Comparison of ENCODE assay signal across 8 mouse cellular contexts in genomic region chr14:32464601-32465505, GRCm38 (mm10). TPM values are rescaled to one million over a fixed set of nuclear protein-coding genes. Genes with fewer than 3 reads are reported as not detected.
DNase-seq lines count a peak whose midpoint lies in the region; ATAC-seq and TF ChIP-seq lines count a peak whose summit lies in the region.

Gene Slc18a3 (minus strand): TSS chr14:32464850.

- TF ChIP-seq CTCF in left cerebral cortex, adult 2 months (IDR thresholded peaks at IDR 0.05), result no peak

- H3K27ac ChIP-seq in left cerebral cortex, adult 2 months, result no peak within 1 kb of the TSS
- H3K27ac ChIP-seq in embryonic facial prominence, embryonic 10.5 days (replicated peaks), result no peak within 1 kb of the TSS
- H3K27ac ChIP-seq in hindbrain, embryonic 14.5 days, result no peak within 1 kb of the TSS
- H3K27ac ChIP-seq in neural tube, embryonic 12.5 days, result no peak within 1 kb of the TSS

- H3K4me1 ChIP-seq in embryonic facial prominence, embryonic 10.5 days, result peaks cover 36% of the 10 kb centered on the region
- H3K4me1 ChIP-seq in hindbrain, embryonic 14.5 days (replicated peaks; ENCODE audit: control insufficient read depth, insufficient read depth, low read length), result peaks cover 12% of the 10 kb centered on the region
- H3K4me1 ChIP-seq in neural tube, embryonic 12.5 days, result peaks cover 22% of the 10 kb centered on the region

- intact Hi-C loops in left cerebral cortex, adult 2 months (cut with DNase I), result no loop called here
- intact Hi-C loops in left cerebral cortex, postnatal 36 days (cut with DNase I), result no loop called here

- WGBS in embryonic facial prominence, embryonic 10.5 days, result 1% methylated on average over 68 of the region's 70 CpGs
- WGBS in hindbrain, embryonic 14.5 days, result under 1% methylated on average over 64 of the region's 70 CpGs
- under 1% methylated on average over 68 of the region's 70 CpGs for WGBS in neural tube, embryonic 12.5 days

- H3K9ac ChIP-seq in hindbrain, embryonic 14.5 days, result peak within 1 kb of the TSS; percentile 39
- H3K9ac ChIP-seq in neural tube, embryonic 12.5 days, result peak within 1 kb of the TSS; percentile 43; the same call in 1 of the 2 replicates

- peaks cover 91% of the 10 kb centered on the region for H3K27me3 ChIP-seq in embryonic facial prominence, embryonic 10.5 days (replicated peaks; ENCODE audit: low read depth, poor library complexity, severe bottlenecking)
- peaks cover 82% of the 10 kb centered on the region for H3K27me3 ChIP-seq in hindbrain, embryonic 14.5 days (ENCODE audit: control insufficient read depth, insufficient read depth, low read length)
- peaks cover 86% of the 10 kb centered on the region for H3K27me3 ChIP-seq in neural tube, embryonic 12.5 days (replicated peaks)

- peak; percentile 44; the same call in 1 of the 2 replicates for ATAC-seq in hindbrain, embryonic 14.5 days (ENCODE audit: low FRiP score)
- peak; percentile 27; the same call in 1 of the 2 replicates for ATAC-seq in neural tube, embryonic 12.5 days (ENCODE audit: low FRiP score, low read depth)
- ATAC-seq in activated CD4-positive, CD25-positive, alpha-beta regulatory T cell, adult 4 months, result no peak

- no peaks in the 10 kb centered on the region for H3K9me3 ChIP-seq in embryonic facial prominence, embryonic 10.5 days
- H3K9me3 ChIP-seq in hindbrain, embryonic 14.5 days (ENCODE audit: control insufficient read depth, low read length), result no peaks in the 10 kb centered on the region
- no peaks in the 10 kb centered on the region for H3K9me3 ChIP-seq in neural tube, embryonic 12.5 days

- H3K4me2 ChIP-seq in hindbrain, embryonic 14.5 days (replicated peaks), result peak within 1 kb of the TSS; percentile 64
- peak within 1 kb of the TSS; percentile 53 for H3K4me2 ChIP-seq in neural tube, embryonic 12.5 days (replicated peaks)

- H3K4me3 ChIP-seq in left cerebral cortex, adult 2 months, result peak within 1 kb of the TSS; percentile 26
- H3K4me3 ChIP-seq in embryonic facial prominence, embryonic 10.5 days, result peak within 1 kb of the TSS; percentile 55
- peak within 1 kb of the TSS; percentile 38 for H3K4me3 ChIP-seq in hindbrain, embryonic 14.5 days (replicated peaks; ENCODE audit: low read length)
- peak within 1 kb of the TSS; percentile 23 for H3K4me3 ChIP-seq in neural tube, embryonic 12.5 days

- no peak for DNase-seq in left cerebral cortex, adult 2 months (ENCODE audit: extremely low spot score in 1 of 2, low spot score in 2 of 2)
- no peak for DNase-seq in left cerebral cortex, postnatal 36 days (ENCODE audit: low spot score in 2 of 2)
- DNase-seq in embryonic facial prominence, embryonic 10.5 days (ENCODE audit: low spot score), result peak; percentile 56
- no peak for DNase-seq in hindbrain, embryonic 14.5 days (ENCODE audit: low spot score)
- DNase-seq in spleen, postnatal 4 days (ENCODE audit: low spot score in 2 of 2), result no peak
- no peak for DNase-seq in gastrocnemius, postnatal 10 days

- no peaks in the 10 kb centered on the region for H3K36me3 ChIP-seq in embryonic facial prominence, embryonic 10.5 days (replicated peaks)
- no peaks in the 10 kb centered on the region for H3K36me3 ChIP-seq in hindbrain, embryonic 14.5 days (replicated peaks; ENCODE audit: control insufficient read depth, insufficient read depth)
- no peaks in the 10 kb centered on the region for H3K36me3 ChIP-seq in neural tube, embryonic 12.5 days

RNA-seq across cellular contexts. Expression of gene Slc18a3, which starts in this region (rescaled TPM):
- 1 to 10 TPM in 1 of 2 experiments, under 1 TPM in 1; 0.77 to 1.1 TPM for total RNA-seq in left cerebral cortex, adult 2 months (2021)
- 1 to 10 TPM; 1.1 to 1.8 TPM for total RNA-seq in left cerebral cortex, postnatal 36 days (2021)
- 0.45 and 2.2 TPM in 2 replicates for polyA plus RNA-seq in embryonic facial prominence, embryonic 10.5 days (2016; fragmentation: Nextera tagmentation; extraction: Ambion mirVana)
- 22.7 and 26.9 TPM in 2 replicates for polyA plus RNA-seq in hindbrain, embryonic 14.5 days (2014; fragmentation: Nextera tagmentation; extraction: Ambion mirVana)
- 30.0 and 33.1 TPM in 2 replicates for polyA plus RNA-seq in neural tube, embryonic 12.5 days (2016; fragmentation: Nextera tagmentation; extraction: Ambion mirVana)
- polyA plus RNA-seq in activated CD4-positive, CD25-positive, alpha-beta regulatory T cell, adult 4 months (2017; shearing (Covaris generic)), result not detected
- total RNA-seq in gastrocnemius, postnatal 10 days (2021), result not detected
